Mouse (Mus musculus) cortical plate, adult 2 months (tissue): Measurements from ENCODE around the gene Rab23. TPM values are rescaled to one million over a fixed set of nuclear protein-coding genes. Genes with fewer than 3 reads are reported as not detected.
"Not testable (repeated sequence)": the region's sequence is repeated elsewhere in the genome, so short reads cannot be mapped to it uniquely, and the experiment has no call there.

Source experiments
- H3K27ac ChIP-seq: fragments of 200-500 bp; 2 replicates; pipeline ENCODE4 v1.5.1; 2012; ENCODE audit warnings: low read length, control low read depth, inconsistent platforms; ENCODE audit not compliant: insufficient read depth
- H3K4me1 ChIP-seq: fragments of 200-500 bp; 2 replicates; pipeline ENCODE4 v1.6.1; 2011; ENCODE audit warnings: low read length; ENCODE audit not compliant: control insufficient read depth, insufficient read depth
- H3K4me3 ChIP-seq: fragments of 200-500 bp; 2 replicates; pipeline ENCODE4 v1.5.1; 2011; ENCODE audit warnings: mild to moderate bottlenecking, low read length, control low read depth; ENCODE audit not compliant: insufficient read depth
- CTCF ChIP-seq: fragments of 200-500 bp; IDR thresholded peaks from 2 replicates; pipeline ENCODE4 v1.5.1; 2011; ENCODE audit warnings: mild to moderate bottlenecking, control low read depth, low read length; ENCODE audit not compliant: insufficient read depth; ENCODE audit errors: extremely low read depth
- POLR2A ChIP-seq: fragments of 200-500 bp; IDR thresholded peaks from 2 replicates; pipeline ENCODE4 v1.6.1; 2011; ENCODE audit warnings: mild to moderate bottlenecking, low read length, control low read depth; ENCODE audit not compliant: insufficient read depth; ENCODE audit errors: extremely low read depth
- polyA plus RNA-seq: library from polyadenylated mRNA; depleted of rRNA; stranded (reverse); fragments of >200 nt; gene quantifications from 2 replicates; pipeline ENCODE4 v1.2.3, GENCODE M21; 2012

The Rab23 gene
- polyA plus RNA-seq, 1 experiment, result 17.5 TPM

GRCm38 (mm10) chr1:33721020-33721419 is 1.3 kb downstream of the Rab23 start:
- peak overlapping the region; percentile 35; the same call in 1 of the 2 replicates for H3K4me3 ChIP-seq
- H3K27ac ChIP-seq, result no peak overlapping the region
- no peaks in the 10 kb centered on the region; the same call in 1 of the 2 replicates for H3K4me1 ChIP-seq
- TF ChIP-seq POLR2A (no peak), CTCF (no peak)

DNA sequence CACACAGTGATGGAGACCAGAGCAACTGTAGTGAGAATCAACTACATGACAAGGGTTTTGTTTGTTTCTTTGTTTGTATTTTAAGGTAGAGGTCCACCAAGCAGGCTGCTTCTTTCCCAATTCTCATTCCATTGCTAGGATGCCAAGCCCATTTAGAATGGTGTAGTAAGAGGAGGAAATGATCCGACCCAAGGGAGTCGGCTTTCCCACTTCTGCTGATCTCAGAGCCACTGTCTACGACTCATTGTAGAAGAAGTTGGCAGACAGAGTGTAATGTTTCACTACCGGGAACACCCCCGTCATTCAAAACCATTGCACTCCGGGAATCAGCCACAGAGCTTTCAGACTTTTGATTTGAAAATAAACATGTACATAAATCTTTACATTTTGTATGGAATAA is 4.8 kb downstream of the Rab23 start:
- no peak for TF ChIP-seq POLR2A
- no peak for TF ChIP-seq CTCF
- Histone ChIP-seq H3K4me3 (no peak overlapping the region), H3K27ac (no peak overlapping the region), H3K4me1 (no peaks in the 10 kb centered on the region; the same call in 1 of the 2 replicates)

DNA sequence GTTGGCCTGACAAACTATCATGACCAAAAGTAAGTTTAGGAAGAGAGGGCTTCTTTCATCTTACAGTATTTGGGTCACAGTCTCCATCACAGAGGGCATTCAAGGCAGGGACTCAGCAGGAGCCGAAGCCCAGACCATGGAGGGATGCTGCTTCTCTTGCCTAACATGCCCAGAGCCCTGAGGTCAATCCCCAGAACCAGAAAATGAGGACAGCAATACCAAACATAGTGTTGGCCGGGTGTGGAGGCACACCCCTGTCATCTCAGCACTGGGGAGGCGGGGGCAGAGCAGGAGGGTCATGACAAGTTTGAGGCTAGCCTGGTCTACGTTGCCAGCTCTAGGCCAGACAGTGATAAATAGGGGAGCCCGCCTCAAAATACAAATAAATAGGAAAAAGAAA is 5.4 kb downstream of the Rab23 start:
- Histone ChIP-seq H3K4me3 (no peak overlapping the region), H3K4me1 (no peaks in the 10 kb centered on the region; the same call in 1 of the 2 replicates), H3K27ac (no peak overlapping the region)
- TF ChIP-seq CTCF (no peak), POLR2A (no peak)

- no peak for TF ChIP-seq CTCF
- TF ChIP-seq POLR2A, result no peak
- Histone ChIP-seq H3K27ac (no peak overlapping the region), H3K4me1 (no peaks in the 10 kb centered on the region)
These were observed 13.4 kb downstream of the Rab23 start for GRCm38 (mm10) chr1:33733044-33733443.

DNA sequence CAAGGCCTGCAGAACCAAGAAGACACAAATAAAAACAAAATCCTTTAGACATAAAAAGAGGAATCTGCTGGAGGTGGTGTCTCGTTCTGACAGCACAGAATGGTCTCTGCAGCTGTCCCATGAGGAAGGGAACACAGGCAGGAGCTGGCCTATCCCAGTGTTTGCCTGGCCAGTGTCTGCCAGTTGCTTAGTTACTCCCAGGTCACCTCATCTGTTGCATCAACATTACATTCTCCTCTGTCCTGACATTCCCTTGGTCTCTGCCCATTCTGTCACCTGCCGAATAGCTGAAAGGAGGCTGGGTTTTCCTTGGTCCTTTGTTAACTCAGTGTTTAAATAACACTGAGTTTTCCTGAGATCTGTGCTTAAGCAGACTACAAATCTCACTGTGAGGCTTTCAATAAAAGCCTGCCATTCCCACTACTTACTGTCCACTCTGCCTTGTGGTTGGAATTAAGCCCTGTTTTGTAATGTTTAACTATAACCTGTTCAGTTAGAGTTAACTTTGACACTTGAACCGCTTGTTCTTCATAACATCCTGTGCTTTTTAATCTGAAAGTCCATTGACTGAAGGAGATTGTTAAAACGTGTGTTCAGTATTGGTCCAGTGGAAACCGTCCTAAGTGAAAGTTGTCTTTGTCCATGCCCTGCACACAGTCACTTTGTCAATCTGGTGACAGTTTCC is 14.5 kb downstream of the Rab23 start:
- TF ChIP-seq CTCF (no peak), POLR2A (no peak)
- H3K27ac ChIP-seq, result no peak overlapping the region

More at GRCm38 (mm10) chr1:33733044-33733443, 13.4 kb downstream of the Rab23 start:
- no peak overlapping the region for H3K4me3 ChIP-seq

GRCm38 (mm10) chr1:33738281-33738680 is 18.6 kb downstream of the Rab23 start:
- Histone ChIP-seq H3K4me3 (no peak overlapping the region), H3K4me1 (no peaks in the 10 kb centered on the region), H3K27ac (no peak overlapping the region)
- TF ChIP-seq CTCF (no peak), POLR2A (no peak)

More for the DNA sequence above, 14.5 kb downstream of the Rab23 start:
- Histone ChIP-seq H3K4me3 (no peak overlapping the region), H3K4me1 (no peaks in the 10 kb centered on the region)

DNA sequence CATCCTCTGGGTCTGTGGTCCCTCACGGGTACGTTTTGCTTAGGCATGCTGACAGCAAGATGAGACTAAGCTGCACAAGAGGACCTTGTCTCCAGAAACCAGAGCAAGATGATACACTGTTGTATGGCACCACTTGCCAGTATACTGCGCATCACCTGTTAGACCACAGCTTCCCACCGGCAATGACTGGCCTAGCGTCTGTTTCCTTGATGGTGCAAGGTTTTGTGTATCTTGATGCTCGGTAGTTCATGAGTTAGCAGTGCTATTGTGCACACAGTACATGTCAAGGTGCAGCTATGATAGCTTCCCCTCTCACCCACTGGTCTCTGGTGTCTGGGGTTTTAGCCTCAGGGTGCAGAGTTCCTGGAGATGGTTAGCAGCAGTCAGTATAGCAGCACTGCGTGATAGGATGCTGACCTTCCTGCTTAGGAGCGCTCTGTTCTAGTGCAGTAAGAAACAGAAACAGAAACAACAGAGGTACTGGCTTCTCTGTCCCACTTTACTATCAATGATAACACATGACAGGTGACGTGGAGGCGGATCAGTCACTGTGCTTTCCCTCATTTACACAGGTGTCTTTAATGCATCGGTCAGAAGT is 19.1 kb downstream of the Rab23 start:
- no peak overlapping the region for H3K4me3 ChIP-seq
- TF ChIP-seq POLR2A (no peak), CTCF (no peak)
- no peaks in the 10 kb centered on the region for H3K4me1 ChIP-seq
- H3K27ac ChIP-seq, result no peak overlapping the region

- no peak overlapping the region for H3K4me3 ChIP-seq
- TF ChIP-seq CTCF, result peak; percentile 87
- no peak for TF ChIP-seq POLR2A
- no peaks in the 10 kb centered on the region for H3K4me1 ChIP-seq
- no peak overlapping the region for H3K27ac ChIP-seq
These were observed 19.6 kb downstream of the Rab23 start for GRCm38 (mm10) chr1:33739302-33739701.

GRCm38 (mm10) chr1:33742903-33743302 is 23.2 kb downstream of the Rab23 start:
- no peak overlapping the region for H3K4me3 ChIP-seq
- TF ChIP-seq POLR2A (no peak), CTCF (peak; percentile 73)
- no peaks in the 10 kb centered on the region for H3K4me1 ChIP-seq
- H3K27ac ChIP-seq, result no peak overlapping the region

DNA sequence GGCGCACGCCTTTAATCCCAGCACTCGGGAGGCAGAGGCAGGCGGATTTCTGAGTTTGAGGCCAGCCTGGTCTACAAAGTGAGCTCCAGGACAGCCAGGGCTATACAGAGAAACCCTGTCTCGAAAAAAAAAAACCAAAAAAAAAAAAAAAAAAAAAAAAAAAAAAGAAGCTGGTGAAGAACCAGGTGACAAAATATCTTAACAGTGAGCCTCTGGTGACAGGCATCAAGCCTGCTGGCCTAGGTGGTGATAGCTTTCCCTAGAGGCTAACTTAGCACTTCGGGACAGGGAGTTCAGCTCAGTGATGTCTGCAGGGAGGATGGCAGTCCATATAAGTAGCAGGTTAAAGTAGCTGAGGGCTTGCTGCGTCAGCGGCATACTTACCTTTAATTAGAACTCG is 25.1 kb downstream of the Rab23 start:
- not testable (repeated sequence) for H3K4me3 ChIP-seq, H3K4me1 ChIP-seq, H3K27ac ChIP-seq
